Comparison of ENCODE assay signal across 12 mouse cellular contexts in genomic region chr1:177195224-177195623, GRCm38 (mm10).
DNase-seq lines count a peak whose midpoint lies in the region; TF ChIP-seq lines count a peak whose summit lies in the region.
"Had no signal": no experiment of that assay in that cellular context is flagged by ENCODE, and none has a peak within 500 bp of the region (broad histone marks: within the 10 kb centered on the region; RNA-seq: fewer than 3 reads in every experiment).

No protein-coding gene starts in this region.

- no peak overlapping the region for H3K4me3 ChIP-seq in layer of hippocampus, adult 2 months
- H3K4me3 ChIP-seq: forebrain, embryonic 15.5 days; hindbrain, embryonic 12.5 days had no signal

- peak; percentile 75 for TF ChIP-seq CTCF in layer of hippocampus, adult 2 months (conservative IDR thresholded peaks at IDR 0.05)

- peak overlapping the region; percentile 29 for H3K27ac ChIP-seq in layer of hippocampus, adult 2 months
- H3K27ac ChIP-seq: hindbrain, embryonic 12.5 days had no signal

- DNase-seq in cerebellum, adult 18-20 months, result peak; percentile 45 to 62
- no peak for DNase-seq in cerebellum, adult 11-12 months
- no peak for DNase-seq in layer of hippocampus, adult 2 months (ENCODE audit: low spot score in 2 of 2)
- no peak for DNase-seq in layer of hippocampus, adult 9-11 months
- DNase-seq in 416B (ENCODE audit: low read depth), result peak; percentile 62
- DNase-seq in cerebellum, adult 9-11 months, result peak; percentile 38
- DNase-seq in urinary bladder, adult 18-20 months (ENCODE audit: low spot score in 2 of 2), result no peak
- no peak for DNase-seq in urinary bladder, postnatal 10 days (ENCODE audit: low spot score)
- DNase-seq: kidney, postnatal 10 days; thymus, adult 2 months had no signal

Comparison
In these comparisons a context has a peak if more than half of its experiments do, and no peak if none do; other contexts are left out.
1. DNase-seq: peak in cerebellum, adult 18-20 months (2 of 2), 416B (single experiment) and cerebellum, adult 9-11 months (single experiment); none in cerebellum, adult 11-12 months (single experiment), layer of hippocampus, adult 2 months (0 of 2), layer of hippocampus, adult 9-11 months (single experiment), urinary bladder, adult 18-20 months (0 of 2) and urinary bladder, postnatal 10 days (single experiment).